Mouse (Mus musculus): ENCODE data around the gene Gm382.

The Gm382 gene

DNA sequence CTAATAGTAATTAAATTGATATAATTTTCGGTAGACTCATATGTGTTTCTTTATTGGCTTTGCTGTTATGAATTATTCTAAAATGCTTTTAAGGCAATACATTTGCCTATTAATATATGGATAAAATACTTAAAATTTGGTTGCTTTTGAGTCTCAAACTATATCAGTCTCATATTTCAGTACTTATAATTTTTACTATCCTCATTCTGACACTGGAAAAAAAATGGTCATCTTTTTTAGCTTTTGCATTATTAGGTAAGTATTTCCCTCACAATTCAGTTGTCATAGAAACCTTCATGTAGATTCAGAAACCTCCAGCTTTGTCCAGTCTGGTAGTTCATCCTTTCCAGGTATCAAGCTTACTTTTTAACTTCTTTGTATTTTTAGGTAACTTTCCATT, at the start of gene Gm382:
Gene Gm382, plus strand, starts transcription at position 301 of the 400 bp plus-strand sequence.
- DNase-seq = no peak

DNA sequence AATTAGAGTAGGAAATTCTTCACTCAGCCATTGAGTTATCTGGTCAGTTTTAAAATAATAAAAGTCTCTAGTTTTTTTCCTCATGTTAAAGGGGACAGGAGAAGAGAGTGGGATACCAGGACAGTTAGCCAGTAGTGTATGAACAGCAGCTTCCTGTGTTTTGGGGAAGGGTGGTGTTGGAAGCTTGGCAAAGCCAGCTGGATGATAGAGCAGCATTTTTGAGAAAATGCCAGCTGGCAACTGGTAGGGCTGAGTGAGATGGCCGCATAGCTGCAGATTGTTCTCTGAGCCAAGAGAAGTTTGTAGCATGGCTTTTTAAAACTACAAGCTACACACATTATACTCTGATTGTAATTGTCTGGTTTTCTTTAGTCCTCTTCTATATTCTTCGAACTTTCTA, 30.4 kb downstream of the Gm382 start:
- no peak for DNase-seq

DNA sequence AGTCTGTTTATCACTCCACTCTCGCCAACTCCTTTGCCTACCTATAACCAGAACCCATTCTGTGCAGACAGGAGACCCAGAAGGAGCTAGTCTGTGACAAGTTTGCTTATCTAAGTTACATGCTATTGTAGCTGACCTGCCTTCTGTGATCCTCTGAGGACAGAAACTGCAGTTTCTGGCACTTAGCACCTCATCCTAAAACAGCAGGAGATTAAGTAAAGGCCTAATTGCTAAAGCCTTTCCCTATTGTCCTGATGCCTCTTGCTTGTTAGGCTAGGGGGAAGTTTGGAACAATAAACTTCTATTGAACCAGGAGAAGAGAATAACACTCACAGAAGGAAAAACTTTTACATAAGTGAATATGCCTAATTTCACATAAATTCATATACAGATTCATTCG, 51.5 kb downstream of the Gm382 start:
- no peak for DNase-seq

DNA sequence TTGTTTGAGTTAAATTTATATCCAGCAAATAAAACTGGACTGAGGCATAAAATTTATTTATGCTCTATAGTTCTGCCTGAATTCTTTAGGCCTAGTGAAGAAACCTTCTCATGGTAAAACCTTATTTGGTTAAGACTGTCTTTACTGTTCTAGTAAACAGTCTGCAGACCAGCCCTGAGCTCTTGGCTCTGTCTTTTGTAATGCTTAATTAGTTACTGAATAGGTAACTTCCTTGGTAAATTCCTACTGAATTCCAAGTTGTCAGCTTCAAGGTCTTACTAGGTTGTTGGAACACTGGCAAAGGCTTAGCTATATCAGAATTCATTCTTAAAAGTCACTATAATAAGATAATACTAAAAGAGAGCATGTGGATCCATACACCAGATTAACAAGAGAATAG, 53.3 kb downstream of the Gm382 start:
- DNase-seq = no peak

DNA sequence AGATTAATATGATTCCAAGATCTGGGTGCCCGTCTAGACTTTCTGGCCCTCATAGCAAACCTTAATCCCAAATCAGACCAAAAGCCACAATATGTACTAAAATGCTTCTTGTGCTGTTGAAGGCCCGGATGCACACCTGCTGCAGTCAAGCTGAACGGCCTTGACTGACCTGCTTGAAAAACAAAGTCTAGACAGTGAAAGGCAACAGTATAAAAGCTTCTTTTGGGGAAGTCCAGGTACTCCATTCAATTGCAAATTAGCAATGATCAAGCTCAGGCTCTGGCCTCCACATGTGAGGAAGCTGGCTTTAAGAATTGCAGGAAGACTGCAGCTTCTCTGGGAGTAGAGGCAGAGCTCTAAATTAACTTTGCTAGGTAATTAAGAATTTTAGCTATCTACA, 54.2 kb downstream of the Gm382 start:
- DNase-seq = no peak

DNA sequence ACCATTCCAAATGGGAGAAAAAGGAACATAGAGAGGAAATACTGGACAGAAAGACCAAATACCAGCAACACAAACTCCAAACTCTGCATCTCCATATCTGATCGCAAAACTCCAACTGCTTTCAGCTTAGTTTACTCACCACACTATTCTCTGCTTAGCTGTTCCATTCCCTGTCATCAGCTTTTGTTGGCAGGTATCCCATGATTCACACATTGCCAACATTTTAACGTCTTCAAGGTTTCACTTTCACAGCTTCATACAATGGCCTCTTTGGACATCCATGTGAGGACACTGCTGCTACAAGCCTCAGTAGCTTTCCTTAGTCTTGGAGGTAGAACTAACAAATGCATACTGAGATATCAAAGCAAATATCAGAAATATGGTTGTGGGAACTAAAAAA, 64.6 kb downstream of the Gm382 start:
- DNase-seq = no peak
